Mouse (Mus musculus): ENCODE measurements around the gene Etv6. TPM values are rescaled to one million over a fixed set of nuclear protein-coding genes. Genes with fewer than 3 reads are reported as not detected.

Etv6 gene
- total and polyA plus RNA-seq, 3 experiments, result 9.8 to 14.0 (median 11.4) TPM

DNA sequence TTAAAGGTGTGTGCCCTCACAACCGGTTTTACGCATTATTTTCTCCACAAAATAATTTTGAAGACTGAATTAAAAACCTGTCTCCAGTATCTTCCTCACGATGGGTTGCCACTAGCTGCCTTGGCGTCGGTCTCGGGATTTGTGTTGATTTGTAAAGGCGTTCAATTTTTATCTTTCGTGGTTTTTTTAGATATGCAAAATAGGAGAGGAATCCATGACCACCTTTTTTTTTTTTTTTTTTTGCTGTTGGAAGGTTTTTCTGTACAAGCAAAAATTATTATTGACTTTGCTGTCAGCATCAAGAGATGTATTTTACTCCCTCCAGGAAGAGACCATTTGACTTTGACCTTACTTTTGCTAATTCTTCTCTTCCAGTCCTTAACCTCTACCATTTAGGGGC, 77.3 kb downstream of the Etv6 start:
- Histone ChIP-seq H3K27me3 (ENCODE audit: control insufficient read depth, insufficient read depth, low read length) (no peaks in the 10 kb centered on the region; the same call in 1 of the 2 replicates), H3K36me3 (ENCODE audit: control insufficient read depth, insufficient read depth, low read length) (0 out of 2 replicates have a peak, but pooled peaks cover 2% of the 10 kb centered on the region), H3K79me2 (replicated peaks; ENCODE audit: control insufficient read depth, insufficient read depth, low read length) (peaks cover 2% of the 10 kb centered on the region; the same call in 1 of the 2 replicates), H3K4me1 (ENCODE audit: control insufficient read depth, insufficient read depth, low read length) (peaks cover 11% of the 10 kb centered on the region), H3K4me3 (no peak overlapping the region), H3K27ac (no peak overlapping the region), H3K9ac (ENCODE audit: low read depth, low read length) (no peak overlapping the region)
- TF ChIP-seq POLR2A (IDR thresholded peaks at IDR 0.05; ENCODE audit: insufficient read depth, low read depth, low read length) (no peak), CTCF (IDR thresholded peaks at IDR 0.05) (no peak), EP300 (IDR thresholded peaks at IDR 0.05; ENCODE audit: insufficient read depth, low read depth, low read length) (no peak)
- intact Hi-C loops (cut with DNase I), result no loop called here
- no peak for DNase-seq
- WGBS, result 95% methylated on average over 8 of the region's 8 CpGs

- intact Hi-C loops (cut with DNase I), result no loop called here
- Histone ChIP-seq H3K27ac (no peak overlapping the region), H3K4me1 (ENCODE audit: control insufficient read depth, insufficient read depth, low read length) (peaks cover 11% of the 10 kb centered on the region), H3K27me3 (ENCODE audit: control insufficient read depth, insufficient read depth, low read length) (no peaks in the 10 kb centered on the region; the same call in 1 of the 2 replicates), H3K4me3 (no peak overlapping the region), H3K9ac (ENCODE audit: low read depth, low read length) (no peak overlapping the region), H3K36me3 (ENCODE audit: control insufficient read depth, insufficient read depth, low read length) (0 out of 2 replicates have a peak, but pooled peaks cover 2% of the 10 kb centered on the region), H3K79me2 (replicated peaks; ENCODE audit: control insufficient read depth, insufficient read depth, low read length) (peaks cover 2% of the 10 kb centered on the region; the same call in 1 of the 2 replicates)
- TF ChIP-seq POLR2A (IDR thresholded peaks at IDR 0.05; ENCODE audit: insufficient read depth, low read depth, low read length) (no peak), CTCF (IDR thresholded peaks at IDR 0.05) (no peak), EP300 (IDR thresholded peaks at IDR 0.05; ENCODE audit: insufficient read depth, low read depth, low read length) (no peak)
- DNase-seq, result no peak
- WGBS, result 54% methylated on average over 2 of the region's 2 CpGs
These were observed 77.7 kb downstream of the Etv6 start for GRCm38 (mm10) chr6:134113168-134113567.

DNA sequence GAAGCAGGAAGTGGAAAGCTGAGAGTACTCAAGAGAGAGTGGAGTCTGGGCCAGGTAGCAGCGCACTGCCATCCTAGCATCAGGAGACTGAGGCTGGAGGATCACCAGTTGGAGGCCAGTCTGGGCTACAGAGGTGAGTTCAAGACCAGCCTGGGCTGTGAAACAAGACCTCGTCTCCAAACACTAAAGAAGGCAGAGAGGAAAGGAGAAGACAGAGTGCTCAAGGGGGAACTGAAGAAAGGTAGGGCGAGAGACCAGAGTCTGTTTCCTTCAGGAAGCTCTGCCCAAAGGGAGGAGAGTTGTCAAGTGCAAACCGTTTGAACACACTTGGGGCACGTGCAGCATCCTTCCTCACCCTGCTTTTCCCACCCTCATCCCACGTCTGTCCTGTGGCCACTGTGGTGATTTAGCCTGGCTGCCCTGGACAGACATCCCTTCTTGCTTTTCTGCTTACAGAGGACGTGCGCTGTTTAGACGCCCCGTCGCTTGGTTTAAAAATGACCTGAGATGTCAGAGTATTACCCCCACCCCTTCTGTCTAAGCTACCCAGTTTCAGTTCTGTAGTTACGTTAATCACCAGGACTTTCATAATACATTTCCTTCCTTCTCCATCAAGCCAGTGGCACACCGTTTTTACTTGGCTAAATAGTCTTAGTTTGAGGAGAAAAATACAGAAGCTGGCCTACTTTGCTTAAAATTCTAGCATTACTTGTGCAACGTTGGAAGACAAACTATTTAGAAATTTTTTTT, 79.9 kb downstream of the Etv6 start:
- intact Hi-C loops (cut with DNase I), result no loop called here
- Histone ChIP-seq H3K27me3 (ENCODE audit: control insufficient read depth, insufficient read depth, low read length) (no peaks in the 10 kb centered on the region; the same call in 1 of the 2 replicates), H3K79me2 (replicated peaks; ENCODE audit: control insufficient read depth, insufficient read depth, low read length) (peaks cover 2% of the 10 kb centered on the region; the same call in 1 of the 2 replicates), H3K9ac (ENCODE audit: low read depth, low read length) (no peak overlapping the region), H3K36me3 (ENCODE audit: control insufficient read depth, insufficient read depth, low read length) (0 out of 2 replicates have a peak, but pooled peaks cover 2% of the 10 kb centered on the region), H3K4me1 (ENCODE audit: control insufficient read depth, insufficient read depth, low read length) (peaks cover 16% of the 10 kb centered on the region), H3K27ac (no peak overlapping the region), H3K4me3 (no peak overlapping the region)
- 76% methylated on average over 14 of the region's 14 CpGs for WGBS
- DNase-seq, result peak in 1 of 2 experiments; percentile 23
- no peak for TF ChIP-seq POLR2A (IDR thresholded peaks at IDR 0.05; ENCODE audit: insufficient read depth, low read depth, low read length)
- no peak for TF ChIP-seq EP300 (IDR thresholded peaks at IDR 0.05; ENCODE audit: insufficient read depth, low read depth, low read length)
- no peak for TF ChIP-seq CTCF (IDR thresholded peaks at IDR 0.05)

DNA sequence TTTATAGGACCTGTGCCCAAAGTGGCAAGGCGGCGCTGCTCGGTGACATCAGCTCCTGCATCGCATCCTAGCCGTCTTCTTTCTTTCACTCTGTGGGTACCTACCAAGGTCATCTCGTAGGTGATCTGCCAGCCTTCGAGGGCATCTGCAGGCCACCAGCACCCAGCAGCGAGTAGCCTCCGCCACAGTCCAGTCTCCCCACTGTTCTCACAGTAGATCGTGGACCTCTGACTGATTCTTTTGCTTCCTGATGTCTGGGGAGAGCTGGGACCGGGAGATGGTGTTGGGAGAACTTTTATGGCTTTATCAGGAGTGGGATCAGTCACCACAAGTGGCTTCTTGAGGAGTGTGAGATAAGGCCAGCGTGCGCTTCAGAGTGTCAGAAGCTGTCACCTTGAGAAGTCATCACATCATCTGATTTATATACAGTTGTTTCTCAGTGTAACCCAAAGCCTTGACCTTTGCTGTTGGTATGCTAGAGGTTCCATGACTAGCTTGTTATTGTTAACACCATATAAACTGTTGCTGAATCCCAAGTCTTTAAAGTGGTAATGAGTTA, 82.0 kb downstream of the Etv6 start:
- 73% methylated on average over 13 of the region's 13 CpGs for WGBS
- no peak for DNase-seq
- Histone ChIP-seq H3K36me3 (ENCODE audit: control insufficient read depth, insufficient read depth, low read length) (0 out of 2 replicates have a peak, but pooled peaks cover 2% of the 10 kb centered on the region), H3K27me3 (ENCODE audit: control insufficient read depth, insufficient read depth, low read length) (no peaks in the 10 kb centered on the region; the same call in 1 of the 2 replicates), H3K79me2 (replicated peaks; ENCODE audit: control insufficient read depth, insufficient read depth, low read length) (0 out of 2 replicates have a peak, but pooled peaks cover 2% of the 10 kb centered on the region), H3K9ac (ENCODE audit: low read depth, low read length) (no peak overlapping the region), H3K27ac (no peak overlapping the region), H3K4me1 (ENCODE audit: control insufficient read depth, insufficient read depth, low read length) (peaks cover 19% of the 10 kb centered on the region), H3K4me3 (no peak overlapping the region)
- intact Hi-C loops (cut with DNase I), result no loop called here
- no peak for TF ChIP-seq POLR2A (IDR thresholded peaks at IDR 0.05; ENCODE audit: insufficient read depth, low read depth, low read length)
- TF ChIP-seq EP300 (IDR thresholded peaks at IDR 0.05; ENCODE audit: insufficient read depth, low read depth, low read length), result no peak
- TF ChIP-seq CTCF (IDR thresholded peaks at IDR 0.05), result no peak

- WGBS, result 77% methylated on average over 5 of the region's 5 CpGs
- peaks cover 16% of the 10 kb centered on the region for H3K4me1 ChIP-seq (ENCODE audit: control insufficient read depth, insufficient read depth, low read length)
- TF ChIP-seq CTCF (IDR thresholded peaks at IDR 0.05) (no peak), POLR2A (IDR thresholded peaks at IDR 0.05; ENCODE audit: insufficient read depth, low read depth, low read length) (no peak), EP300 (IDR thresholded peaks at IDR 0.05; ENCODE audit: insufficient read depth, low read depth, low read length) (no peak)
- 0 out of 2 replicates have a peak, but pooled peaks cover 2% of the 10 kb centered on the region for H3K36me3 ChIP-seq (ENCODE audit: control insufficient read depth, insufficient read depth, low read length)
- H3K27me3 ChIP-seq (ENCODE audit: control insufficient read depth, insufficient read depth, low read length), result no peaks in the 10 kb centered on the region; the same call in 1 of the 2 replicates
- no peak overlapping the region for H3K27ac ChIP-seq
- H3K9ac ChIP-seq (ENCODE audit: low read depth, low read length), result no peak overlapping the region
- H3K4me3 ChIP-seq, result no peak overlapping the region
- DNase-seq, result no peak
- 0 out of 2 replicates have a peak, but pooled peaks cover 2% of the 10 kb centered on the region for H3K79me2 ChIP-seq (replicated peaks; ENCODE audit: control insufficient read depth, insufficient read depth, low read length)
- intact Hi-C loops (cut with DNase I), result no loop called here
These were observed 83.0 kb downstream of the Etv6 start for GRCm38 (mm10) chr6:134118506-134118905.

Measured in heart, adult 2 months (tissue).